Mouse (Mus musculus): ENCODE measurements around the gene Cd200r3. TPM values are rescaled to one million over a fixed set of nuclear protein-coding genes. Genes with fewer than 3 reads are reported as not detected.
A peak's percentile ranks its signal among the peaks of the same experiment; 100 is the strongest.

Cd200r3 gene
- polyA plus RNA-seq, 1 experiment from 2014 or later: 0.40 TPM

GRCm38 (mm10) chr16:45004443-45004842, 61.0 kb downstream of the Cd200r3 start:
- no peak for ATAC-seq (ENCODE audit: low read depth)
- Histone ChIP-seq H3K27me3 (ENCODE audit: control insufficient read depth, insufficient read depth, low read depth, low read length) (no peaks in the 10 kb centered on the region), H3K36me3 (ENCODE audit: control insufficient read depth, insufficient read depth, low read length) (no peaks in the 10 kb centered on the region), H3K4me2 (ENCODE audit: low read depth, low read length) (no peak overlapping the region), H3K9ac (ENCODE audit: low read length) (no peak overlapping the region), H3K4me3 (ENCODE audit: low read length) (no peak overlapping the region), H3K27ac (ENCODE audit: low read length) (no peak overlapping the region), H3K4me1 (replicated peaks; ENCODE audit: control insufficient read depth, insufficient read depth, low read length) (no peaks in the 10 kb centered on the region), H3K9me3 (ENCODE audit: control insufficient read depth, low read length) (no peaks in the 10 kb centered on the region)
- WGBS: 80% methylated on average over 3 of the region's 3 CpGs

- no peak for ATAC-seq (ENCODE audit: low read depth)
- Histone ChIP-seq H3K9ac (ENCODE audit: low read length) (no peak overlapping the region), H3K27me3 (ENCODE audit: control insufficient read depth, insufficient read depth, low read depth, low read length) (no peaks in the 10 kb centered on the region), H3K4me2 (ENCODE audit: low read depth, low read length) (no peak overlapping the region), H3K36me3 (ENCODE audit: control insufficient read depth, insufficient read depth, low read length) (no peaks in the 10 kb centered on the region), H3K27ac (ENCODE audit: low read length) (no peak overlapping the region), H3K9me3 (ENCODE audit: control insufficient read depth, low read length) (no peaks in the 10 kb centered on the region), H3K4me3 (ENCODE audit: low read length) (no peak overlapping the region), H3K4me1 (replicated peaks; ENCODE audit: control insufficient read depth, insufficient read depth, low read length) (no peaks in the 10 kb centered on the region)
- WGBS: 66% methylated on average over 3 of the region's 3 CpGs
These were observed 61.8 kb downstream of the Cd200r3 start for GRCm38 (mm10) chr16:45005280-45005679.

GRCm38 (mm10) chr16:45006971-45007370, 63.5 kb downstream of the Cd200r3 start:
- Histone ChIP-seq H3K36me3 (ENCODE audit: control insufficient read depth, insufficient read depth, low read length) (no peaks in the 10 kb centered on the region), H3K27ac (ENCODE audit: low read length) (no peak overlapping the region), H3K9me3 (ENCODE audit: control insufficient read depth, low read length) (no peaks in the 10 kb centered on the region), H3K4me2 (ENCODE audit: low read depth, low read length) (no peak overlapping the region), H3K4me1 (replicated peaks; ENCODE audit: control insufficient read depth, insufficient read depth, low read length) (no peaks in the 10 kb centered on the region), H3K4me3 (ENCODE audit: low read length) (no peak overlapping the region), H3K9ac (ENCODE audit: low read length) (no peak overlapping the region), H3K27me3 (ENCODE audit: control insufficient read depth, insufficient read depth, low read depth, low read length) (no peaks in the 10 kb centered on the region)
- 41% methylated on average over 2 of the region's 2 CpGs for WGBS
- ATAC-seq (ENCODE audit: low read depth): no peak

GRCm38 (mm10) chr16:45007807-45008206, 64.3 kb downstream of the Cd200r3 start:
- no peaks in the 10 kb centered on the region for H3K27me3 ChIP-seq (ENCODE audit: control insufficient read depth, insufficient read depth, low read depth, low read length)
- H3K4me3 ChIP-seq (ENCODE audit: low read length): no peak overlapping the region
- H3K27ac ChIP-seq (ENCODE audit: low read length): no peak overlapping the region
- 86% methylated on average over 4 of the region's 4 CpGs for WGBS
- no peaks in the 10 kb centered on the region for H3K4me1 ChIP-seq (replicated peaks; ENCODE audit: control insufficient read depth, insufficient read depth, low read length)
- no peak for ATAC-seq (ENCODE audit: low read depth)
- no peaks in the 10 kb centered on the region for H3K36me3 ChIP-seq (ENCODE audit: control insufficient read depth, insufficient read depth, low read length)
- no peak overlapping the region for H3K9ac ChIP-seq (ENCODE audit: low read length)
- H3K9me3 ChIP-seq (ENCODE audit: control insufficient read depth, low read length): no peaks in the 10 kb centered on the region
- H3K4me2 ChIP-seq (ENCODE audit: low read depth, low read length): no peak overlapping the region

- ATAC-seq (ENCODE audit: low read depth): peak; percentile 80
- H3K4me3 ChIP-seq (ENCODE audit: low read length): no peak overlapping the region
- WGBS: 40% methylated on average over 5 of the region's 5 CpGs
- H3K9me3 ChIP-seq (ENCODE audit: control insufficient read depth, low read length): no peaks in the 10 kb centered on the region
- H3K27ac ChIP-seq (ENCODE audit: low read length): peak overlapping the region; percentile 33; the same call in 1 of the 2 replicates
- no peaks in the 10 kb centered on the region for H3K36me3 ChIP-seq (ENCODE audit: control insufficient read depth, insufficient read depth, low read length)
- H3K9ac ChIP-seq (ENCODE audit: low read length): no peak overlapping the region
- no peaks in the 10 kb centered on the region for H3K4me1 ChIP-seq (replicated peaks; ENCODE audit: control insufficient read depth, insufficient read depth, low read length)
- H3K4me2 ChIP-seq (ENCODE audit: low read depth, low read length): no peak overlapping the region
- no peaks in the 10 kb centered on the region for H3K27me3 ChIP-seq (ENCODE audit: control insufficient read depth, insufficient read depth, low read depth, low read length)
These were observed 66.2 kb downstream of the Cd200r3 start for GRCm38 (mm10) chr16:45009634-45010033.

- H3K36me3 ChIP-seq (ENCODE audit: control insufficient read depth, insufficient read depth, low read length): no peaks in the 10 kb centered on the region
- H3K9me3 ChIP-seq (ENCODE audit: control insufficient read depth, low read length): no peaks in the 10 kb centered on the region
- WGBS: 76% methylated on average over 1 of the region's 1 CpGs
- no peak overlapping the region for H3K4me3 ChIP-seq (ENCODE audit: low read length)
- H3K9ac ChIP-seq (ENCODE audit: low read length): no peak overlapping the region
- H3K27me3 ChIP-seq (ENCODE audit: control insufficient read depth, insufficient read depth, low read depth, low read length): no peaks in the 10 kb centered on the region
- H3K27ac ChIP-seq (ENCODE audit: low read length): no peak overlapping the region
- no peak overlapping the region for H3K4me2 ChIP-seq (ENCODE audit: low read depth, low read length)
- ATAC-seq (ENCODE audit: low read depth): no peak
- H3K4me1 ChIP-seq (replicated peaks; ENCODE audit: control insufficient read depth, insufficient read depth, low read length): no peaks in the 10 kb centered on the region
These were observed 72.1 kb downstream of the Cd200r3 start for GRCm38 (mm10) chr16:45015591-45015990.

GRCm38 (mm10) chr16:45016488-45016887, 73.0 kb downstream of the Cd200r3 start:
- H3K36me3 ChIP-seq (ENCODE audit: control insufficient read depth, insufficient read depth, low read length): no peaks in the 10 kb centered on the region
- WGBS: 62% methylated on average over 3 of the region's 3 CpGs
- no peak overlapping the region for H3K27ac ChIP-seq (ENCODE audit: low read length)
- no peak overlapping the region for H3K4me3 ChIP-seq (ENCODE audit: low read length)
- no peak overlapping the region for H3K9ac ChIP-seq (ENCODE audit: low read length)
- no peaks in the 10 kb centered on the region for H3K27me3 ChIP-seq (ENCODE audit: control insufficient read depth, insufficient read depth, low read depth, low read length)
- no peaks in the 10 kb centered on the region for H3K4me1 ChIP-seq (replicated peaks; ENCODE audit: control insufficient read depth, insufficient read depth, low read length)
- no peak overlapping the region for H3K4me2 ChIP-seq (ENCODE audit: low read depth, low read length)
- no peak for ATAC-seq (ENCODE audit: low read depth)
- H3K9me3 ChIP-seq (ENCODE audit: control insufficient read depth, low read length): no peaks in the 10 kb centered on the region

GRCm38 (mm10) chr16:45018868-45019267, 75.4 kb downstream of the Cd200r3 start:
- no peak for ATAC-seq (ENCODE audit: low read depth)
- no peak overlapping the region for H3K4me3 ChIP-seq (ENCODE audit: low read length)
- no peaks in the 10 kb centered on the region for H3K27me3 ChIP-seq (ENCODE audit: control insufficient read depth, insufficient read depth, low read depth, low read length)

GRCm38 (mm10) chr16:45020055-45020454, 76.6 kb downstream of the Cd200r3 start:
- Histone ChIP-seq H3K4me3 (ENCODE audit: low read length) (no peak overlapping the region), H3K9ac (ENCODE audit: low read length) (no peak overlapping the region), H3K9me3 (ENCODE audit: control insufficient read depth, low read length) (no peaks in the 10 kb centered on the region), H3K36me3 (ENCODE audit: control insufficient read depth, insufficient read depth, low read length) (no peaks in the 10 kb centered on the region), H3K4me1 (replicated peaks; ENCODE audit: control insufficient read depth, insufficient read depth, low read length) (no peaks in the 10 kb centered on the region), H3K27me3 (ENCODE audit: control insufficient read depth, insufficient read depth, low read depth, low read length) (no peaks in the 10 kb centered on the region), H3K27ac (ENCODE audit: low read length) (no peak overlapping the region), H3K4me2 (ENCODE audit: low read depth, low read length) (no peak overlapping the region)
- 47% methylated on average over 1 of the region's 1 CpGs for WGBS
- no peak for ATAC-seq (ENCODE audit: low read depth)

More at GRCm38 (mm10) chr16:45018868-45019267, 75.4 kb downstream of the Cd200r3 start:
- Histone ChIP-seq H3K4me2 (ENCODE audit: low read depth, low read length) (no peak overlapping the region), H3K9me3 (ENCODE audit: control insufficient read depth, low read length) (no peaks in the 10 kb centered on the region), H3K27ac (ENCODE audit: low read length) (no peak overlapping the region), H3K4me1 (replicated peaks; ENCODE audit: control insufficient read depth, insufficient read depth, low read length) (no peaks in the 10 kb centered on the region), H3K9ac (ENCODE audit: low read length) (no peak overlapping the region), H3K36me3 (ENCODE audit: control insufficient read depth, insufficient read depth, low read length) (no peaks in the 10 kb centered on the region)
- WGBS: 77% methylated on average over 2 of the region's 2 CpGs

GRCm38 (mm10) chr16:45020669-45021309, 77.3 kb downstream of the Cd200r3 start:
- no peaks in the 10 kb centered on the region for H3K27me3 ChIP-seq (ENCODE audit: control insufficient read depth, insufficient read depth, low read depth, low read length)
- no peak overlapping the region for H3K4me2 ChIP-seq (ENCODE audit: low read depth, low read length)
- no peaks in the 10 kb centered on the region for H3K9me3 ChIP-seq (ENCODE audit: control insufficient read depth, low read length)
- H3K9ac ChIP-seq (ENCODE audit: low read length): no peak overlapping the region
- no peaks in the 10 kb centered on the region for H3K4me1 ChIP-seq (replicated peaks; ENCODE audit: control insufficient read depth, insufficient read depth, low read length)
- H3K36me3 ChIP-seq (ENCODE audit: control insufficient read depth, insufficient read depth, low read length): no peaks in the 10 kb centered on the region
- H3K4me3 ChIP-seq (ENCODE audit: low read length): no peak overlapping the region
- no peak for ATAC-seq (ENCODE audit: low read depth)
- WGBS: 82% methylated on average over 2 of the region's 2 CpGs
- no peak overlapping the region for H3K27ac ChIP-seq (ENCODE audit: low read length)
